Mouse (Mus musculus): ENCODE results near the gene Pde3a. TPM values are rescaled to one million over a fixed set of nuclear protein-coding genes. Genes with fewer than 3 reads are reported as not detected.

Gene Pde3a
- total and polyA plus RNA-seq, 2 experiments from 2014 or later: 2.0 to 12.1 TPM

GRCm38 (mm10) chr6:141425114-141425513 is 176.0 kb downstream of the Pde3a start:
- H3K4me1 ChIP-seq (ENCODE audit: insufficient read depth, low read length): no peaks in the 10 kb centered on the region
- H3K4me2 ChIP-seq (ENCODE audit: low read depth, low read length, poor library complexity, severe bottlenecking): no peak overlapping the region
- 91% methylated on average over 6 of the region's 6 CpGs for WGBS
- H3K27me3 ChIP-seq (ENCODE audit: insufficient read depth, low read length): no peaks in the 10 kb centered on the region
- TF ChIP-seq CTCF (IDR thresholded peaks at IDR 0.05): no peak
- H3K27ac ChIP-seq (ENCODE audit: low read depth, low read length): no peak overlapping the region
- H3K9ac ChIP-seq (replicated peaks; ENCODE audit: low read length, poor library complexity, severe bottlenecking): no peak overlapping the region
- no peaks in the 10 kb centered on the region for H3K9me3 ChIP-seq (ENCODE audit: low read length)
- H3K4me3 ChIP-seq (ENCODE audit: low read depth, low read length): no peak overlapping the region
- H3K36me3 ChIP-seq (ENCODE audit: insufficient read depth, low read length): no peaks in the 10 kb centered on the region
- DNase-seq (ENCODE audit: low spot score): no peak
- no peak for ATAC-seq (ENCODE audit: low FRiP score)

GRCm38 (mm10) chr6:141428587-141428986 is 179.5 kb downstream of the Pde3a start:
- H3K9ac ChIP-seq (replicated peaks; ENCODE audit: low read length, poor library complexity, severe bottlenecking): no peak overlapping the region
- H3K4me1 ChIP-seq (ENCODE audit: insufficient read depth, low read length): no peaks in the 10 kb centered on the region
- no peaks in the 10 kb centered on the region for H3K27me3 ChIP-seq (ENCODE audit: insufficient read depth, low read length)
- DNase-seq (ENCODE audit: low spot score) (no peak), ATAC-seq (ENCODE audit: low FRiP score) (no peak)
- no peak overlapping the region for H3K27ac ChIP-seq (ENCODE audit: low read depth, low read length)
- WGBS: 72% methylated on average over 4 of the region's 4 CpGs
- no peak overlapping the region for H3K4me2 ChIP-seq (ENCODE audit: low read depth, low read length, poor library complexity, severe bottlenecking)
- no peaks in the 10 kb centered on the region for H3K9me3 ChIP-seq (ENCODE audit: low read length)
- no peak for TF ChIP-seq CTCF (IDR thresholded peaks at IDR 0.05)
- H3K4me3 ChIP-seq (ENCODE audit: low read depth, low read length): no peak overlapping the region
- H3K36me3 ChIP-seq (ENCODE audit: insufficient read depth, low read length): no peaks in the 10 kb centered on the region

- no peaks in the 10 kb centered on the region for H3K36me3 ChIP-seq (ENCODE audit: insufficient read depth, low read length)
- 100% methylated on average over 1 of the region's 1 CpGs for WGBS
- H3K4me1 ChIP-seq (ENCODE audit: insufficient read depth, low read length): 0 out of 2 replicates have a peak, but pooled peaks cover 5% of the 10 kb centered on the region
- no peak overlapping the region for H3K4me3 ChIP-seq (ENCODE audit: low read depth, low read length)
- H3K27me3 ChIP-seq (ENCODE audit: insufficient read depth, low read length): no peaks in the 10 kb centered on the region
- no peaks in the 10 kb centered on the region for H3K9me3 ChIP-seq (ENCODE audit: low read length)
- TF ChIP-seq CTCF (IDR thresholded peaks at IDR 0.05): peak; percentile 62
- ATAC-seq (ENCODE audit: low FRiP score) (no peak), DNase-seq (ENCODE audit: low spot score) (no peak)
- no peak overlapping the region for H3K27ac ChIP-seq (ENCODE audit: low read depth, low read length)
- H3K9ac ChIP-seq (replicated peaks; ENCODE audit: low read length, poor library complexity, severe bottlenecking): no peak overlapping the region
- H3K4me2 ChIP-seq (ENCODE audit: low read depth, low read length, poor library complexity, severe bottlenecking): no peak overlapping the region
Measured at GRCm38 (mm10) chr6:141430134-141430533, 181.1 kb downstream of the Pde3a start.

- H3K4me2 ChIP-seq (ENCODE audit: low read depth, low read length, poor library complexity, severe bottlenecking): no peak overlapping the region
- 0 out of 2 replicates have a peak, but pooled peaks cover 8% of the 10 kb centered on the region for H3K4me1 ChIP-seq (ENCODE audit: insufficient read depth, low read length)
- H3K9me3 ChIP-seq (ENCODE audit: low read length): no peaks in the 10 kb centered on the region
- DNase-seq (ENCODE audit: low spot score) (no peak), ATAC-seq (ENCODE audit: low FRiP score) (no peak)
- no peaks in the 10 kb centered on the region for H3K27me3 ChIP-seq (ENCODE audit: insufficient read depth, low read length)
- 91% methylated on average over 13 of the region's 13 CpGs for WGBS
- no peak overlapping the region for H3K9ac ChIP-seq (replicated peaks; ENCODE audit: low read length, poor library complexity, severe bottlenecking)
- no peak overlapping the region for H3K27ac ChIP-seq (ENCODE audit: low read depth, low read length)
- H3K4me3 ChIP-seq (ENCODE audit: low read depth, low read length): no peak overlapping the region
- TF ChIP-seq CTCF (IDR thresholded peaks at IDR 0.05): no peak
- no peaks in the 10 kb centered on the region for H3K36me3 ChIP-seq (ENCODE audit: insufficient read depth, low read length)
Measured at GRCm38 (mm10) chr6:141432271-141432974, 183.4 kb downstream of the Pde3a start.

GRCm38 (mm10) chr6:141433917-141434756 is 185.1 kb downstream of the Pde3a start:
- Histone ChIP-seq H3K9me3 (ENCODE audit: low read length) (no peaks in the 10 kb centered on the region), H3K36me3 (ENCODE audit: insufficient read depth, low read length) (no peaks in the 10 kb centered on the region), H3K27me3 (ENCODE audit: insufficient read depth, low read length) (no peaks in the 10 kb centered on the region), H3K27ac (ENCODE audit: low read depth, low read length) (no peak overlapping the region), H3K4me3 (ENCODE audit: low read depth, low read length) (no peak overlapping the region), H3K9ac (replicated peaks; ENCODE audit: low read length, poor library complexity, severe bottlenecking) (no peak overlapping the region), H3K4me2 (ENCODE audit: low read depth, low read length, poor library complexity, severe bottlenecking) (no peak overlapping the region), H3K4me1 (ENCODE audit: insufficient read depth, low read length) (0 out of 2 replicates have a peak, but pooled peaks cover 8% of the 10 kb centered on the region)
- 43% methylated on average over 10 of the region's 10 CpGs for WGBS
- ATAC-seq (ENCODE audit: low FRiP score): peak; percentile 38; the same call in 1 of the 2 replicates
- TF ChIP-seq CTCF (IDR thresholded peaks at IDR 0.05): no peak
- DNase-seq (ENCODE audit: low spot score): peak; percentile 58

DNA sequence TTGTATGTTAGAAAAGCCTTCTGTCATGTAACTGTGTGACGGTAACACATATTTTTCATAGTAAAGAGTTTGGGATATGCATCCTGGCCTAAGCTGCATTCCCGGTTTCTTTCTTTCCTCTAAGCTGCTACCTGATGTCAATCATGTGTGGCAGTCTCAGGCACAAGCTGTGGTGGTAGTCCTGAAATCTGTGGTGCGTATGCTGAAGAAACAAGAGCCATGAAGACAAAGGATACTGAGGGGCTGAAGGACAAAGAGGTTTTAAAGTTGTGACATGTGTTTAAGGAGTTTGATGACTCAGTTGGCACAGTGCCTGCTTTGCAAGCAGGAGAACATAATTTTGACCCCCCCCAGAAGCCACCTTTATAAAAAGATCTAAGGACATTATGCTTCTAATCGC is 186.1 kb downstream of the Pde3a start:
- H3K9me3 ChIP-seq (ENCODE audit: low read length): no peaks in the 10 kb centered on the region
- DNase-seq (ENCODE audit: low spot score) (no peak), ATAC-seq (ENCODE audit: low FRiP score) (no peak)
- H3K27me3 ChIP-seq (ENCODE audit: insufficient read depth, low read length): no peaks in the 10 kb centered on the region
- TF ChIP-seq CTCF (IDR thresholded peaks at IDR 0.05): no peak
- no peaks in the 10 kb centered on the region for H3K36me3 ChIP-seq (ENCODE audit: insufficient read depth, low read length)
- no peak overlapping the region for H3K9ac ChIP-seq (replicated peaks; ENCODE audit: low read length, poor library complexity, severe bottlenecking)
- H3K4me3 ChIP-seq (ENCODE audit: low read depth, low read length): no peak overlapping the region
- WGBS: 64% methylated on average over 4 of the region's 4 CpGs
- H3K4me1 ChIP-seq (ENCODE audit: insufficient read depth, low read length): 0 out of 2 replicates have a peak, but pooled peaks cover 8% of the 10 kb centered on the region
- no peak overlapping the region for H3K4me2 ChIP-seq (ENCODE audit: low read depth, low read length, poor library complexity, severe bottlenecking)
- H3K27ac ChIP-seq (ENCODE audit: low read depth, low read length): no peak overlapping the region

Measured in midbrain, postnatal 0 days (tissue).